Mouse (Mus musculus) monocyte, adult 5-6 weeks (primary cell): Measurements from ENCODE around the gene Cln5. TPM values are rescaled to one million over a fixed set of nuclear protein-coding genes. Genes with fewer than 3 reads are reported as not detected.

Source experiments
- ATAC-seq: fragments of 153-309, 156-312 bp; replicated peaks from 2 replicates; pipeline ENCODE4 v1.8.0; 2017; ENCODE audit warnings: mild to moderate bottlenecking; ENCODE audit not compliant: low TSS enrichment, insufficient number of reproducible peaks, severe bottlenecking, poor library complexity, low FRiP score
- total RNA-seq: library from RNA; stranded (forward); fragments of 200-1000, 200-491, 200-594 nt; gene quantifications from 3 replicates; pipeline ENCODE4 v1.2.3, GENCODE M21; 2017

The Cln5 gene
- total RNA-seq, 1 experiment from 2014 or later, result 63.7 TPM

- ATAC-seq, result no peak
Measured at GRCm38 (mm10) chr14:103075166-103075565, 5.2 kb downstream of the Cln5 start.

GRCm38 (mm10) chr14:103077272-103078005, 7.4 kb downstream of the Cln5 start:
- no peak for ATAC-seq

GRCm38 (mm10) chr14:103078006-103078912, 8.2 kb downstream of the Cln5 start:
- no peak for ATAC-seq

- ATAC-seq, result no peak
Measured at GRCm38 (mm10) chr14:103079209-103079977, 9.4 kb downstream of the Cln5 start.

- no peak for ATAC-seq
Measured at GRCm38 (mm10) chr14:103085840-103086533, 16.0 kb downstream of the Cln5 start.

GRCm38 (mm10) chr14:103086671-103087324, 16.8 kb downstream of the Cln5 start:
- ATAC-seq, result no peak

- no peak for ATAC-seq
Measured at GRCm38 (mm10) chr14:103087846-103088245, 17.8 kb downstream of the Cln5 start.

- peak; percentile 68 for ATAC-seq
Measured at GRCm38 (mm10) chr14:103088624-103089023, 18.6 kb downstream of the Cln5 start.

- no peak for ATAC-seq
Measured at GRCm38 (mm10) chr14:103093236-103093635, 23.2 kb downstream of the Cln5 start.

GRCm38 (mm10) chr14:103093670-103094069, 23.7 kb downstream of the Cln5 start:
- ATAC-seq, result no peak

GRCm38 (mm10) chr14:103095036-103095435, 25.0 kb downstream of the Cln5 start:
- ATAC-seq, result no peak

- ATAC-seq, result no peak
Measured at GRCm38 (mm10) chr14:103095826-103096225, 25.8 kb downstream of the Cln5 start.

- ATAC-seq, result no peak
Measured at GRCm38 (mm10) chr14:103096621-103097020, 26.6 kb downstream of the Cln5 start.

- no peak for ATAC-seq
Measured at GRCm38 (mm10) chr14:103098213-103098586, 28.2 kb downstream of the Cln5 start.

- ATAC-seq, result peak; percentile 27; the same call in 1 of the 2 replicates
Measured at GRCm38 (mm10) chr14:103098587-103099235, 28.7 kb downstream of the Cln5 start.

GRCm38 (mm10) chr14:103099238-103099933, 29.4 kb downstream of the Cln5 start, which contains the start of gene Fbxl3:
Gene Fbxl3, minus strand, starts transcription at chr14:103099566.
- peak; percentile 84 for ATAC-seq

GRCm38 (mm10) chr14:103100296-103100695, 30.3 kb downstream of the Cln5 start:
- no peak for ATAC-seq
